Mouse (Mus musculus) lung, embryonic 16.5 days (tissue): ENCODE data around the gene Edem2. TPM values are rescaled to one million over a fixed set of nuclear protein-coding genes. Genes with fewer than 3 reads are reported as not detected.
A peak's percentile ranks its signal among the peaks of the same experiment; 100 is the strongest.

Experiments
- ATAC-seq: fragments of 200-750 bp; cut with Nextera tagmentation; 2 replicates; pipeline ENCODE4 v1.8.0; 2017; ENCODE audit warnings: low read depth, mild to moderate bottlenecking, moderate library complexity
- H3K27ac ChIP-seq: fragments of 300-500 bp; sonication (generic); 2 replicates; pipeline ENCODE4 v1.5.1; 2014; ENCODE audit warnings: mild to moderate bottlenecking, control low read depth, low read length
- H3K27me3 ChIP-seq: fragments of 300-500 bp; sonication (generic); 2 replicates; pipeline ENCODE4 v1.6.1; 2014; ENCODE audit warnings: low read depth, low read length, mixed read lengths; ENCODE audit not compliant: control insufficient read depth, insufficient read depth
- H3K36me3 ChIP-seq: fragments of 300-500 bp; sonication (generic); 2 replicates; pipeline ENCODE4 v1.6.1; 2014; ENCODE audit warnings: low read length; ENCODE audit not compliant: control insufficient read depth, insufficient read depth
- H3K4me1 ChIP-seq: fragments of 300-500 bp; sonication (generic); replicated peaks from 2 replicates; pipeline ENCODE4 v1.6.1; 2014; ENCODE audit warnings: low read length, mixed read lengths; ENCODE audit not compliant: control insufficient read depth, insufficient read depth
- H3K4me2 ChIP-seq: fragments of 300-500 bp; sonication (generic); 2 replicates; pipeline ENCODE4 v1.6.1; 2014; ENCODE audit warnings: low read depth, low read length, control low read depth
- H3K4me3 ChIP-seq: fragments of 300-500 bp; sonication (generic); 2 replicates; pipeline ENCODE4 v1.5.1; 2014; ENCODE audit warnings: mild to moderate bottlenecking, low read length, control low read depth
- H3K9ac ChIP-seq: fragments of 300-500 bp; sonication (generic); 2 replicates; pipeline ENCODE4 v1.6.1; 2014; ENCODE audit warnings: low read length, control low read depth
- H3K9me3 ChIP-seq: fragments of 300-500 bp; sonication (generic); 2 replicates; pipeline ENCODE4 v1.6.1; 2016; ENCODE audit warnings: low read length; ENCODE audit not compliant: control insufficient read depth
- WGBS: fragments of 180-500 bp; shearing (Covaris S2); extraction: QIAGEN DNeasy Blood & Tissue Kit; methylation state at CpG from one replicate; pipeline ENCODE4 v1.1.7; 2014; 5-methylcytosine and 5-hydroxymethylcytosine counted together
- polyA plus RNA-seq: library from polyadenylated mRNA; unstranded; fragments of >200 nt; fragmentation: Nextera tagmentation; extraction: Ambion mirVana; gene quantifications from 2 replicates; pipeline ENCODE4 v1.2.1, GENCODE M21; 2015

The Edem2 gene
- polyA plus RNA-seq, 1 experiment from 2014 or later: 47.0 TPM

DNA sequence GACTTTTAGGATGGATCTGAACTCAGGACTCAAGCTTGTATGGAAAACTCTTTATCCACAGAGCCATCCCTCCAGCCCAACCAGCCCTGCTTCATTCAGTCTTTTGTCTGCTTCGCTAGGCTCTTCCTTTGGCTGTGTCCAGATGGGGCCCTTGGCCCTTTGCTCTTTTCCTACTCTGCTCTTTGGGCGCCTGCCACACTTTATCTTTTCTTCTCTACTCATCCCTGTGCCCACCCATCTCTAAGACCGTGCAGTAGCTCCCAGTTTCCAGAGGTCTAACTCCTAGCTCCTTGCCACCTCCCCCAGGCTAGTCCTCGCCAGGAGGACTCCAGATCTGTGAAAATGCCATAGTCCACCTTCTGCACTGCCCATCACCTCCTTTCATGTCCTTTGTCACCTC is 44.4 kb upstream of the Edem2 start:
- no peak for ATAC-seq
- H3K4me3 ChIP-seq: no peak overlapping the region
- peaks cover 4% of the 10 kb centered on the region; the same call in 1 of the 2 replicates for H3K4me1 ChIP-seq
- H3K9ac ChIP-seq: no peak overlapping the region
- H3K36me3 ChIP-seq: no peaks in the 10 kb centered on the region
- no peak overlapping the region for H3K4me2 ChIP-seq
- H3K9me3 ChIP-seq: no peaks in the 10 kb centered on the region
- WGBS: 43% methylated on average over 4 of the region's 4 CpGs
- no peak overlapping the region for H3K27ac ChIP-seq
- H3K27me3 ChIP-seq: peaks cover 48% of the 10 kb centered on the region

DNA sequence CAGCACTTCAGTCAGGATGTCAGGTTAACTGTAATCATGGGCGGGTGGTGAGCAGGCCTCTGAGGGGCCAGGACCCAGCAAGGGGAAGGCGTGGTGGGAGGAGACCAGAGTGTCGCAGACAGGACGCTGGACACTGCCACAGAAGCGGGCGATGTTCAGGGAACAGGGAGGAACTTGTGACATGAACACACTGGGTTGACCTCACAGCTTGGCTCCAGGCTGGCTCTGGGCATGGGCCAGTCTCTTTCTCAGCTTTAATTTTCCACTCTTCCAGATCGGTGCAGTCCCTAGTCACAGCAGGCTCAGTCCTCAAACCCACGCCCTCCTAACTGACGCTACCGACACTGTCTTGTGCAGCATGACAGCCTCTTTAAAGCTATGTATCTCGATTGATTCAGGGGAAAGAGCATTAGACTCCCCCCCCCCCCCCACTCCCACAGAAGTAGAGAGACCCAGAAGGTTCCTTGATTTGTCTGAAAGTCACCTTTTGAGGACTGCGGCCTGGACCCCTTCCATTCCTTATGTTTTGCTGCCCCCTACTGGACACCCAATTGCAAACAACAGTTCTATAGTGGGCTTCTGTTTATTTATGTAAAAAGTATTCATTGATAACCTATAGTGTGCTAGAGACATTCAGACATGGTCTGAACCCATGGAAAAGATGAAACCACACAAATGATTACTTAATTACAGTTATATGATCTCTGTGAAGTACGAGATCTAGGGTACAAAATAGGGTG is 35.6 kb upstream of the Edem2 start:
- H3K9ac ChIP-seq: no peak overlapping the region
- WGBS: 53% methylated on average over 13 of the region's 13 CpGs
- peak; percentile 64; the same call in 1 of the 2 replicates for ATAC-seq

DNA sequence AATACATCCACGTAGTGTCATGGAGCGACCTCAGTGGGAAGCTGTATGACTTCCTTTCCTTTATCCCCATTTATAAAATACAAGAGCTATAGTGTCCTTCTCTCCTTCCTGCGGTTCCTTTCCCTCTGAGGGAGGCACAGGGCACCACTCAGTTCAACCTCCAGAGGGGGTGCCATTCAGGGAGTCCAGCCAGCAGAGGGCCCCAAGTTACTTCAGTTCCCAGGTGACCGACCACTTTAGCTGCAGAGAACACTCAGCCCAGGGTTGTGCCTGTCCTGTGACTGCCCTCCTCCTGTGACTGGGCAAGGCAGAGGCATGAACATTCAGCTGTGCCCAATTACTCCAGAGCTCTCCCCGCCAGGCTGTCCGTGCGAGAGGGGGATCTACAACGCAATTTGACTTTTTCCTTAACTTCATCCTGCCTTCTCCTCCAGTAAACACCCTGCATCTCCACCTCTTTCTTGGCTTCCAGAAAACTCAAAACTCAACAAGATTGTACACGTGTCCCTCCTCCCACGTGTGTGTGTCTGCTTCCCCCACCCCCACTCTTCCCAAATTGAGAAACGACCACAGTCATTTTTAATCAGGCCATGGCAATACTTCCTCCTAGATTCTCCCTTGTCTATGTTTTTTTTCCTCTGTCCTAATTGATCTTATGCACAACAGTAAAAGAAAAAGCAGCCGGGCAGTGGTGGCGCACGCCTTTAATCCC is 27.7 kb upstream of the Edem2 start:
- Histone ChIP-seq H3K4me2 (no peak overlapping the region), H3K27ac (no peak overlapping the region), H3K36me3 (no peaks in the 10 kb centered on the region), H3K9me3 (no peaks in the 10 kb centered on the region), H3K4me1 (no peaks in the 10 kb centered on the region), H3K27me3 (no peaks in the 10 kb centered on the region), H3K9ac (no peak overlapping the region), H3K4me3 (no peak overlapping the region)
- peak; percentile 38; the same call in 1 of the 2 replicates for ATAC-seq
- 55% methylated on average over 14 of the region's 14 CpGs for WGBS

More for the DNA sequence above, 35.6 kb upstream of the Edem2 start:
- H3K27me3 ChIP-seq: no peaks in the 10 kb centered on the region
- H3K36me3 ChIP-seq: no peaks in the 10 kb centered on the region
- H3K4me1 ChIP-seq: no peaks in the 10 kb centered on the region
- H3K9me3 ChIP-seq: no peaks in the 10 kb centered on the region
- no peak overlapping the region for H3K4me2 ChIP-seq
- no peak overlapping the region for H3K27ac ChIP-seq
- no peak overlapping the region for H3K4me3 ChIP-seq

DNA sequence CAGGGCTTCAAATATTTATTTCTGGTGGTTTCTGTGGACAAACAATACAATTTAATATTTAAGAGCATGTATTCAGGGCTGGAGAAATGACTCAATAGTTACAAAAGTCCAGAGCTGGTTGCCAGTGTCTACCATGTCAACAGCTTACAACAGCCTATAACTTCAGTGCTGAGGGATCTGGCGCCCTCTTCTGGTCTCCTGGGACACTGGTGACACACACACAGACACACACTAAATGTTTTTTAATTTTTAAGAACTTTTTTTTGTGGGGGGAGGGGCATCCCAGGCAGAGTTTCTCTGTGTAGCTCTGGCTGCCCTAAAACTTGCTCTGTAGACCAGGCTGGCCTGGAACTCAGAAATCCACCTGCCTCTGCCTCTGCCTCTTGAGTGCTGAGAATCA is 26.5 kb upstream of the Edem2 start:
- Histone ChIP-seq H3K27me3 (no peaks in the 10 kb centered on the region), H3K27ac (no peak overlapping the region), H3K4me1 (no peaks in the 10 kb centered on the region; the same call in 1 of the 2 replicates), H3K4me2 (no peak overlapping the region), H3K4me3 (no peak overlapping the region), H3K36me3 (no peaks in the 10 kb centered on the region), H3K9ac (no peak overlapping the region), H3K9me3 (no peaks in the 10 kb centered on the region)
- no peak for ATAC-seq
- WGBS: 0% methylated on average over 1 of the region's 1 CpGs

DNA sequence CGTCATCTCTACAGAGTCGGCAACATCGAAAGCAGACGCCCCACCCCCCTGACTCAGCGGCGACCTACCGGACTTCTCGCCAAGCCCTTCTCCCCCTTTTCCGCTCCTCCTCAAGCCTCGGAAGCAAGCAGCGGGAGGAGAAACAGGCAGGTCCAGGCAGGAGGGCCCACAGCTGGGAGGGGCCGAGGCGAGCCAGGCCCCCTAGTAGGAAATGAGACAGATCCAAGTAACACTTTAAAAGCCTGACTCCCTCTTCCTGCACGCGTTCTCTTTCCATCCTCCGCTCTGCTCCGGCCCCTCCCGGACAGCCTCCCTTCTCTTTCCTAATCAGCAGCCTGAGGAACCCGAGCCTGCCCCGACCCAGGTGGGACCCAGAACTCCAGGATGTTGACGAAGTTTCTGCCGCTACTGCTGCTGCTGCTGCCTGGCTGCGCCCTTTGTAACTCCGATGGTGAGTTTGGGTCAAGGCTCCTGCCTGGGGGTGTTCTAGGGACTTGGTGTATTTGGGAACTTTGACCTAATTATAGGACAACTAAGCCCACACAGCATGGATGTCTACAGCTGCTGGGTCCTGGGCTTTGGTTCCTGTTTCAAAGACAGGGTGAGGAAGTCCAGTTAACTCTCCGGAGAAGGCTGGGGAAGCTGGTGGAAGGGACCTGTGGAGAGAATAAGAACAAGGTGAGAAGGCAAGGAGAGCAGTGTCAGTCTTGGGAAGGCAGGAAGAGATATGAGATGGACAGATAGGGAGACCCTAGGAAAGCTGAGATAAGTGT is 21.9 kb upstream of the Edem2 start, which contains the start of gene Procr:
Gene Procr (plus strand): TSS at position 104 of the 773 bp plus-strand sequence.
- no peaks in the 10 kb centered on the region for H3K36me3 ChIP-seq
- peak; percentile 89 for ATAC-seq
- peak within 1 kb of the TSS; percentile 45 for H3K4me3 ChIP-seq
- no peak within 1 kb of the TSS for H3K27ac ChIP-seq
- no peaks in the 10 kb centered on the region for H3K9me3 ChIP-seq
- peak within 1 kb of the TSS; percentile 61 for H3K9ac ChIP-seq
- H3K4me1 ChIP-seq: no peaks in the 10 kb centered on the region; the same call in 1 of the 2 replicates
- H3K4me2 ChIP-seq: peak within 1 kb of the TSS; percentile 60
- H3K27me3 ChIP-seq: no peaks in the 10 kb centered on the region
- WGBS: 3% methylated on average over 22 of the region's 25 CpGs

DNA sequence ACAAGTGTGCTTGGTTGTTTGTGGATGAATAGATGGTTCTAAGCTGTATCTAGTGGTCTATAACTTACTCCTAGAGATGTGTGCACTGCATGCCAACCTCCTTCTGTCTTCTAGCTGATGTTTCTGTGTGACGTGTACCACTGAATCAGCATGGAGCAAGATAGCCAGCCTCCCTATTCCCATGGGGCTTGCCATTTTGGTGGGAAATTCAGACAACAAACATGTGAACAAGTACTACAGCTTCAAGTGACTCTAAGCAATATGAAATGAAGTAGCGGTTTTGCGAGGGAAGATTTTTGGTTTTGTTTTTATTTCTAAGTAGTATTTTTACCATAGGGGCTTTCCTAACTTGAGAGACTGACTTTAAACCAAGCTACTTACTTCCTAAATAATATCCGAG is 20.1 kb upstream of the Edem2 start:
- no peak overlapping the region for H3K27ac ChIP-seq
- H3K4me1 ChIP-seq: no peaks in the 10 kb centered on the region; the same call in 1 of the 2 replicates
- 83% methylated on average over 4 of the region's 4 CpGs for WGBS
- no peaks in the 10 kb centered on the region for H3K36me3 ChIP-seq
- no peak overlapping the region for H3K4me3 ChIP-seq
- no peak for ATAC-seq
- no peaks in the 10 kb centered on the region for H3K27me3 ChIP-seq
- no peak overlapping the region for H3K4me2 ChIP-seq
- no peaks in the 10 kb centered on the region for H3K9me3 ChIP-seq
- no peak overlapping the region for H3K9ac ChIP-seq

DNA sequence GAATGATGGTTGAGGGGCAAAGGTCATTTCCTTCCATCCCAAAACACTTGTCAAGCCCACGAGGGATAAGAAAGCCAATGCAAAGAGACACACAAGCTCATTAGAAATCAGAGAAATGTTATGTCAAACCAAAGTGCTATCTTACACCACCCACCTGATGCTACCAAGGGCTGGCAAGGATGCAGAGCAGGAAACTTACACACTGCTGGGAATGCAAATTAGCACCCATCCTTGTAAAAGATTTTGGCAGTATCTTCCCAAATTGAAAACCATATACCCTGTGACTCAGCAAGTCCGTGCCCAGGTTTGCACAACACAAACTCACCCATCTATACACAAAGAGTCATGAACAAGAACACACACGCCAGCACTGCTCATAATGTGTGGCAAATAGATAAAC is 16.2 kb upstream of the Edem2 start:
- WGBS: 33% methylated on average over 3 of the region's 3 CpGs
- Histone ChIP-seq H3K9ac (no peak overlapping the region), H3K4me1 (peaks cover 6% of the 10 kb centered on the region; the same call in 1 of the 2 replicates), H3K4me2 (no peak overlapping the region), H3K36me3 (no peaks in the 10 kb centered on the region), H3K27me3 (no peaks in the 10 kb centered on the region), H3K27ac (no peak overlapping the region), H3K9me3 (no peaks in the 10 kb centered on the region), H3K4me3 (no peak overlapping the region)
- no peak for ATAC-seq

DNA sequence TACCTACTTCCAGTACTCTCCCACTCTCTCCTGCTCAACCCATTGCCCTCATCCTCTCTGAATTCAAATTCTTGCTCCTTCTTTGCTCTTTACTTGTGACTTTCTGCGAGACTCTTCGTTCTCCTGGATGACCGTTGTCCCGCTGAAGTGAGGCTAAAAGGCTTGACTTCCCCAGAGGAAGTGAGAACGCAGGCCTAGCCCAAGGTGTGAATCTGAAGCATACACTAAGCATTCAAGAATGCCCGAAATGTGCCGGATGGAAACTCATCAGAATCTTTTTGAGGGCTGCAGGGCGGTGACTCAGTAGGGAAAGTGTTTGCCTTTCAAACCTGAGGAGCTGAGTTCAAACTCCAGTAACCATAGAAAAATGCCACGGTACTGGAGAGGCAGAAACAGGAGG is 14.1 kb upstream of the Edem2 start:
- no peaks in the 10 kb centered on the region for H3K9me3 ChIP-seq
- no peak overlapping the region for H3K4me2 ChIP-seq
- no peak for ATAC-seq
- H3K4me3 ChIP-seq: no peak overlapping the region
- whole genome bisulfite sequencing: 65% methylated on average over 9 of the region's 9 CpGs
- no peaks in the 10 kb centered on the region for H3K27me3 ChIP-seq
- peaks cover 6% of the 10 kb centered on the region; the same call in 1 of the 2 replicates for H3K4me1 ChIP-seq
- H3K36me3 ChIP-seq: no peaks in the 10 kb centered on the region
- H3K27ac ChIP-seq: peak overlapping the region; percentile 73
- no peak overlapping the region for H3K9ac ChIP-seq

DNA sequence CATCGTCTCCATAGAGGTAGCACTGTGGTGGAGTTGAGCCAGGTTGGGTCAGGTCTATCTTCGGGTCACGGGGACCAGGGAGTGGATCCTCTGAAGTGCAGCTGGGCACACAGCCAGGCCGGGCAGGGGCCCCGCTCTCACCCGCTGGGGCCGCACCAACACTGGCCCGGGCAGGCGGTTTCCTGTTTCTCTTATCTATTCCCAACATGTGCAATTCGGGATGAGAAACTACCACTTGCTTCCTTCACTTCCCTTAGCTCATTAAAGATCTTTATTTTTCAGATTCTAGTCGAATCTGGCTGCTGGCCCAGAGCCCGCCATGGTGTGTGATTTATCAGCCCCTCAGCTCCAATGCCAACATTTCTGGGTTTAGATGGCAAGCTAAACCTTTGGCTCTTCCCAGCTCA is 13.7 kb upstream of the Edem2 start:
- Histone ChIP-seq H3K4me2 (no peak overlapping the region), H3K27me3 (no peaks in the 10 kb centered on the region), H3K27ac (peak overlapping the region; percentile 84), H3K9ac (no peak overlapping the region), H3K36me3 (no peaks in the 10 kb centered on the region), H3K4me3 (no peak overlapping the region), H3K9me3 (no peaks in the 10 kb centered on the region), H3K4me1 (peaks cover 6% of the 10 kb centered on the region; the same call in 1 of the 2 replicates)
- 36% methylated on average over 12 of the region's 12 CpGs for WGBS
- peak; percentile 92 for ATAC-seq
